Mouse (Mus musculus) embryonic facial prominence, embryonic 12.5 days (tissue): ENCODE results near the gene Qars. TPM values are rescaled to one million over a fixed set of nuclear protein-coding genes. Genes with fewer than 3 reads are reported as not detected.

Experiments
- ATAC-seq: fragments of 200-750 bp; cut with Nextera tagmentation; 2 replicates; pipeline ENCODE4 v1.8.0; 2017; ENCODE audit not compliant: insufficient number of reproducible peaks, insufficient read depth, low FRiP score, low TSS enrichment
- H3K27ac ChIP-seq: fragments of 300-500 bp; sonication (generic); 2 replicates; pipeline ENCODE4 v1.5.1; 2016; ENCODE audit warnings: mild to moderate bottlenecking
- H3K27me3 ChIP-seq: fragments of 300-500 bp; sonication (generic); 2 replicates; pipeline ENCODE4 v1.6.1; 2016; ENCODE audit warnings: mild to moderate bottlenecking, moderate library complexity
- H3K36me3 ChIP-seq: fragments of 300-500 bp; sonication (generic); 2 replicates; pipeline ENCODE4 v1.6.1; 2016; ENCODE audit warnings: mild to moderate bottlenecking
- H3K4me1 ChIP-seq: fragments of 300-500 bp; sonication (generic); 2 replicates; pipeline ENCODE4 v1.6.1; 2016
- H3K4me2 ChIP-seq: fragments of 300-500 bp; sonication (generic); replicated peaks from 2 replicates; pipeline ENCODE4 v1.6.1; 2016; ENCODE audit warnings: mild to moderate bottlenecking, moderate library complexity
- H3K4me3 ChIP-seq: fragments of 300-500 bp; sonication (generic); 2 replicates; pipeline ENCODE4 v1.5.1; 2016; ENCODE audit warnings: mild to moderate bottlenecking
- H3K9ac ChIP-seq: fragments of 300-500 bp; sonication (generic); 2 replicates; pipeline ENCODE4 v1.6.1; 2016; ENCODE audit warnings: mild to moderate bottlenecking, moderate library complexity
- H3K9me3 ChIP-seq: fragments of 300-500 bp; sonication (generic); 2 replicates; pipeline ENCODE4 v1.6.1; 2016; ENCODE audit warnings: mild to moderate bottlenecking, moderate library complexity
- WGBS: fragments of 180-500 bp; shearing (Covaris S2); methylation state at CpG from one replicate; pipeline ENCODE4 v1.1.7; 2016; 5-methylcytosine and 5-hydroxymethylcytosine counted together
- polyA plus RNA-seq: library from polyadenylated mRNA; unstranded; fragments of >200 nt; fragmentation: Nextera tagmentation; extraction: Ambion mirVana; gene quantifications from 2 replicates; pipeline ENCODE4 v1.2.1, GENCODE M21; 2016

Qars gene
- polyA plus RNA-seq, 1 experiment from 2014 or later = 115 TPM

GRCm38 (mm10) chr9:108559169-108559568 is 51.7 kb downstream of the Qars start:
- Histone ChIP-seq H3K36me3 (peaks cover 78% of the 10 kb centered on the region), H3K9ac (no peak overlapping the region), H3K27ac (no peak overlapping the region), H3K4me3 (no peak overlapping the region), H3K9me3 (no peaks in the 10 kb centered on the region), H3K4me2 (no peak overlapping the region), H3K4me1 (peaks cover 9% of the 10 kb centered on the region), H3K27me3 (no peaks in the 10 kb centered on the region)
- 83% methylated on average over 4 of the region's 4 CpGs for WGBS
- ATAC-seq = no peak

- peak within 1 kb of the TSS; percentile 80; the same call in 1 of the 2 replicates for H3K27ac ChIP-seq
- WGBS = under 1% methylated on average over 53 of the region's 53 CpGs
Observed at GRCm38 (mm10) chr9:108560227-108560841, 52.8 kb downstream of the Qars start, which contains the start of gene Impdh2. Impdh2 (plus strand) TSS chr9:108560286.

DNA sequence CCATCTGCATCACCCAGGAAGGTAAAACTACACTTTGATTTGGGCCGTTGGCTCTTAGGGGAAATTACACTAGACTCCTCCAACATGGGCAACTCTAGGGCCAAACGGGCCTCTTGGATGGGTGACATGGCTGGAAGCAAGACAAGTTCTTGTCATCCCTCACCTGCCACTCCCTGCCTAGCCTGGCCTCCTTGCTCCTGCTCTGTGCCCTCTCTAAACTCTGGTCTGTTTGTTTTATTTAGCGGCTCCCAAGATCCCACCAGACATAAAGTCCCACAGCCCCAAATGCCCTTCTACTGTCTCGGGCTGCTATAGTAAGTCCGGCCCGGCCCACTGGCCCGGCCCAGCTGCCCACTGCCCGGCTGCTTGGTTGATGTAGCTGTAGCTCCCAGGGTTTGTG is 56.2 kb downstream of the Qars start:
- Histone ChIP-seq H3K36me3 (peaks cover 52% of the 10 kb centered on the region), H3K27me3 (no peaks in the 10 kb centered on the region), H3K4me2 (no peak overlapping the region), H3K27ac (no peak overlapping the region), H3K9me3 (no peaks in the 10 kb centered on the region), H3K9ac (no peak overlapping the region), H3K4me1 (peaks cover 26% of the 10 kb centered on the region), H3K4me3 (no peak overlapping the region)
- no peak for ATAC-seq
- WGBS = 93% methylated on average over 8 of the region's 8 CpGs

More at GRCm38 (mm10) chr9:108560227-108560841, 52.8 kb downstream of the Qars start, which contains the start of gene Impdh2:
- Histone ChIP-seq H3K4me1 (peaks cover 9% of the 10 kb centered on the region), H3K9ac (peak within 1 kb of the TSS; percentile 79), H3K9me3 (no peaks in the 10 kb centered on the region), H3K4me2 (peak within 1 kb of the TSS; percentile 64), H3K4me3 (peak within 1 kb of the TSS; percentile 52), H3K27me3 (no peaks in the 10 kb centered on the region), H3K36me3 (peaks cover 78% of the 10 kb centered on the region)
- peak; percentile 91 for ATAC-seq

- Histone ChIP-seq H3K9ac (no peak overlapping the region), H3K9me3 (no peaks in the 10 kb centered on the region), H3K4me1 (peaks cover 26% of the 10 kb centered on the region), H3K27ac (no peak overlapping the region), H3K4me2 (no peak overlapping the region), H3K4me3 (no peak overlapping the region), H3K27me3 (no peaks in the 10 kb centered on the region), H3K36me3 (peaks cover 47% of the 10 kb centered on the region)
- no peak for ATAC-seq
- 90% methylated on average over 7 of the region's 7 CpGs for WGBS
Observed at GRCm38 (mm10) chr9:108564131-108564530, 56.6 kb downstream of the Qars start.

Other genes starting within 250 kb of the Qars start
- 52.4 and 53.7 TPM in 2 replicates for gene Dag1, start 243.7 kb upstream of the Qars start, polyA plus RNA-seq
- gene Nicn1, start 217.3 kb upstream of the Qars start, polyA plus RNA-seq = 53.0 and 54.9 TPM in 2 replicates
- 17.4 and 17.5 TPM in 2 replicates for gene Amt, start 210.9 kb upstream of the Qars start, polyA plus RNA-seq
- 380 and 391 TPM in 2 replicates for gene Rhoa, start 201.6 kb upstream of the Qars start, polyA plus RNA-seq
- gene Tcta, start 201.5 kb upstream of the Qars start, polyA plus RNA-seq = 28.1 and 28.7 TPM in 2 replicates
- gene Gpx1, start 168.8 kb upstream of the Qars start, polyA plus RNA-seq = 798 and 814 TPM in 2 replicates
- gene Usp4, start 159.9 kb upstream of the Qars start, polyA plus RNA-seq = 122 and 124 TPM in 2 replicates
- gene 1700102P08Rik, start 114.9 kb upstream of the Qars start, polyA plus RNA-seq = 0.27 and 0.97 TPM in 2 replicates
- gene Ccdc36, start 79.2 kb upstream of the Qars start, polyA plus RNA-seq = 1.4 and 2.0 TPM in 2 replicates
- gene BC048562, start 71.2 kb upstream of the Qars start, polyA plus RNA-seq = not detected in 2 replicates
- gene Ccdc71, start 47.2 kb upstream of the Qars start, polyA plus RNA-seq = 53.1 and 58.3 TPM in 2 replicates
- gene Klhdc8b, start 46.1 kb upstream of the Qars start, polyA plus RNA-seq = 44.5 and 46.0 TPM in 2 replicates
- 51.3 and 58.5 TPM in 2 replicates for gene Lamb2, start 28.0 kb upstream of the Qars start, polyA plus RNA-seq
- 99.0 and 102 TPM in 2 replicates for gene Usp19, start 17.1 kb upstream of the Qars start, polyA plus RNA-seq
- gene Qrich1, start 9.1 kb downstream of the Qars start, polyA plus RNA-seq = 160 TPM in 2 replicates
- 207 and 209 TPM in 2 replicates for gene Impdh2, start 52.6 kb downstream of the Qars start, polyA plus RNA-seq
- 49.9 and 59.2 TPM in 2 replicates for gene Ndufaf3, start 59.7 kb downstream of the Qars start, polyA plus RNA-seq
- 199 and 207 TPM in 2 replicates for gene Dalrd3, start 62.2 kb downstream of the Qars start, polyA plus RNA-seq
- 215 and 220 TPM in 2 replicates for gene Wdr6, start 71.0 kb downstream of the Qars start, polyA plus RNA-seq
- gene P4htm, start 90.0 kb downstream of the Qars start, polyA plus RNA-seq = 10.4 and 11.6 TPM in 2 replicates
- gene Arih2, start 141.7 kb downstream of the Qars start, polyA plus RNA-seq = 58.1 and 60.1 TPM in 2 replicates
- 43.1 and 45.7 TPM in 2 replicates for gene Slc25a20, start 154.4 kb downstream of the Qars start, polyA plus RNA-seq
- 39.4 and 40.0 TPM in 2 replicates for gene Prkar2a, start 181.6 kb downstream of the Qars start, polyA plus RNA-seq